Mouse (Mus musculus) forebrain, embryonic 11.5 days (tissue): ENCODE data around the gene Tle2. TPM values are rescaled to one million over a fixed set of nuclear protein-coding genes. Genes with fewer than 3 reads are reported as not detected.
A peak's percentile ranks its signal among the peaks of the same experiment; 100 is the strongest.

ENCODE experiments used
- ATAC-seq: fragments of 200-750 bp; cut with Nextera tagmentation; replicated peaks from 2 replicates; pipeline ENCODE4 v1.8.0; 2017; ENCODE audit warnings: moderate TSS enrichment; ENCODE audit not compliant: low FRiP score
- DNase-seq: peaks from one replicate; pipeline ENCODE4 v3.0.0-alpha.2; 2017; ENCODE audit warnings: low spot score
- H3K27ac ChIP-seq: fragments of 300-500 bp; sonication (generic); 2 replicates; pipeline ENCODE4 v1.5.1; 2014; ENCODE audit warnings: low read depth, low read length
- H3K27me3 ChIP-seq: fragments of 300-500 bp; sonication (generic); 2 replicates; pipeline ENCODE4 v1.6.1; 2014; ENCODE audit warnings: mild to moderate bottlenecking, low read length, mixed read lengths; ENCODE audit not compliant: control insufficient read depth, insufficient read depth
- H3K36me3 ChIP-seq: fragments of 300-500 bp; sonication (generic); 2 replicates; pipeline ENCODE4 v1.6.1; 2014; ENCODE audit warnings: mild to moderate bottlenecking, low read length, moderate library complexity, mixed read lengths; ENCODE audit not compliant: control insufficient read depth, insufficient read depth
- H3K4me1 ChIP-seq: fragments of 300-500 bp; sonication (generic); replicated peaks from 2 replicates; pipeline ENCODE4 v1.6.1; 2014; ENCODE audit warnings: low read length, mixed read lengths; ENCODE audit not compliant: control insufficient read depth, insufficient read depth
- H3K4me2 ChIP-seq: fragments of 300-500 bp; sonication (generic); 2 replicates; pipeline ENCODE4 v1.6.1; 2014; ENCODE audit warnings: low read depth, mild to moderate bottlenecking, low read length, moderate library complexity, mixed read lengths; ENCODE audit not compliant: severe bottlenecking
- H3K4me3 ChIP-seq: fragments of 300-500 bp; sonication (generic); 2 replicates; pipeline ENCODE4 v1.5.1; 2014; ENCODE audit warnings: low read depth, low read length
- H3K9ac ChIP-seq: fragments of 300-500 bp; sonication (generic); 2 replicates; pipeline ENCODE4 v1.6.1; 2014; ENCODE audit warnings: low read length
- H3K9me3 ChIP-seq: fragments of 300-500 bp; sonication (generic); 2 replicates; pipeline ENCODE4 v1.6.1; 2016; ENCODE audit warnings: low read length, mixed read lengths; ENCODE audit not compliant: control insufficient read depth
- WGBS: fragments of 180-500 bp; shearing (Covaris S2); extraction: QIAGEN DNeasy Blood & Tissue Kit; methylation state at CpG from one replicate; pipeline ENCODE4 v1.1.7; 2014; 5-methylcytosine and 5-hydroxymethylcytosine counted together
- polyA plus RNA-seq: library from polyadenylated mRNA; unstranded; fragments of >200 nt; fragmentation: Nextera tagmentation; extraction: Ambion mirVana; gene quantifications from 2 replicates; pipeline ENCODE4 v1.2.1, GENCODE M21; 2014

Tle2 gene
- 7.2 and 8.1 TPM in 2 replicates for polyA plus RNA-seq

DNA sequence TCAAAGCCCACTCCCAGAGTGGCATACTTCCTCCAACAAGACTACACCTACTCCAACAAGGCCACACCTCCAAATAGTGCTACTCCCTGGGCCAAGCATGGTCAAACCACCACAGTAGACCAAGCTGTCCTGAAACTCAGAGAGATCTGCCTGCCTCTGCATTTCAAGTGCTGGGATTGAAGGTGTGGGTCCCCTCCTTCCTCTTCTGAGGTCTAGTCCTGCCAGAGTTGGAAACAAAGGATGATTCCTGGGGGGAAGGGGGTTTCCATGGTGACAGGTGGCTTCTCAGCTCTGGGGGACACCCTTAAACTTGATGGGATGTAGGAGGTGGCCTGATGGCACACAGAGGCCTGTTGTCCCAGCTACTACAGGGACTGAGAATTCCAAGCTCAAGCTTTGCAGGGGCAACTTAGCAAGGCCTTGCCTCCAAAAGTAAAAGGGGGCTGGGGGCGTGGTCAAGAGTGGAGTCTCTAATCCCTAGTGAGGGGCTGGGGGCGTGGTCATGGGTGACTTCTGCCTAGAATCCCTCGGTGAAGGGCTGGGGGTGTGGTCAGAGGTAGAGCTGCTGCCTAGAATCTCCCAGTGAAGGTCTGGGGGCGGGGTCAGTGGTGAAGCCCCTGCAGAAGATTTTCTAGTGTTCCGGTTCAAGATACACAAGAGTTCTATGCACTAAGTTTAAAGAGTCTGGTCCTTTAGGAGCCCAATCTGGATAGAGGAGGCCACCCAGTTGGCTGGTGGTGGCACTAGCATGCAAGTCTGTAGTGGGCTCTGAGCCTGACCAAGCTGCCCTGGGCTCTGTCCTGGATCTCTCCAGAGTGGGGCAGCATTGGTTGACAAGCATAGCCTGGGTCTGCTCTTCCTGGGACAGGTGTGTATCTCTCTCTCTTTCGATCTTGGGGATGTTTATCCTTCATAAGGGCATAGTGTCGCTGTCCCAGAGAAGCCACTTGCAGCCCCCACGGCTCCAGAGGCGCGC lies at the start of gene Tle2:
TSS of gene Tle2 (plus strand) at position 481 of the 976 bp plus-strand sequence.
- H3K36me3 ChIP-seq = no peaks in the 10 kb centered on the region
- H3K4me3 ChIP-seq = peak within 1 kb of the TSS; percentile 39
- no peak within 1 kb of the TSS for H3K27ac ChIP-seq
- H3K9ac ChIP-seq = peak within 1 kb of the TSS; percentile 53
- H3K9me3 ChIP-seq = no peaks in the 10 kb centered on the region
- no peak for ATAC-seq
- peaks cover 64% of the 10 kb centered on the region for H3K27me3 ChIP-seq
- 19% methylated on average over 10 of the region's 10 CpGs for WGBS
- no peak for DNase-seq
- peak within 1 kb of the TSS; percentile 54 for H3K4me2 ChIP-seq
- H3K4me1 ChIP-seq = peaks cover 37% of the 10 kb centered on the region

DNA sequence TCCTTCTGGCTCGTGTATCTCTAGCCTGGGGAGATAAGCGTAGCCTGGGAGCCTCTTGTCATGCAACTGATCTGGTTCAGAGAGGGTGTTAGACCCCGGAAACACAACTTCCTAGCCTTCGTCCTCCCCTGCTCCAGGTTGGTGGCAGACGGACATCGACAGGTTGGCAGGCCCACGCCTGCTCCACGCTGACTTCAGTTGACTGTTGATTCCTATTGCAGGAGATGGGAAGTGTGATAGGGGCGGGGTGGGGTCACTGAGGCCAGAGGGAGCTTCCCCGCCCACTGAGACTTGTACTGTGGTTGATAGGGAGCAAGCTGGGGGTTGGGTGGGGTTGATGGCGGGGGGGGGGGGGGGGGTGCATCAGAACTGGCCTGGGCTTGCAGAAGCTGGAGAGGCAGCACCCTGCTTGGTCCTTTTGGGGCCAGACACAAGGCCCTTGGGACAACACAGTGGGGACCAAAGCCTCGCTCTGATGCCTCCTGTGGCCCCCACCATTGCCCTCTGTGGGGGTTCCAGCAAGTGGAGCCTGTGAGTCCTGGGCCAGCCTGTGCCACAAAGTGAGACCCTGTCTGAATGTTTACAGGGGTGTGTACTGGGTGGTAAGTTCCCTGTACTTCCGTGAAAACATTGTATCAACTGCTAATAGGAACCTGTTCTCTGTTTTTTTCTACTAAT lies 49.2 kb upstream of the Tle2 start:
- Histone ChIP-seq H3K36me3 (no peaks in the 10 kb centered on the region; the same call in 1 of the 2 replicates), H3K4me3 (no peak overlapping the region), H3K9ac (no peak overlapping the region), H3K4me1 (no peaks in the 10 kb centered on the region), H3K27me3 (no peaks in the 10 kb centered on the region; the same call in 1 of the 2 replicates), H3K27ac (no peak overlapping the region), H3K4me2 (no peak overlapping the region), H3K9me3 (no peaks in the 10 kb centered on the region)
- ATAC-seq (no peak), DNase-seq (no peak)
- WGBS = 74% methylated on average over 12 of the region's 13 CpGs

DNA sequence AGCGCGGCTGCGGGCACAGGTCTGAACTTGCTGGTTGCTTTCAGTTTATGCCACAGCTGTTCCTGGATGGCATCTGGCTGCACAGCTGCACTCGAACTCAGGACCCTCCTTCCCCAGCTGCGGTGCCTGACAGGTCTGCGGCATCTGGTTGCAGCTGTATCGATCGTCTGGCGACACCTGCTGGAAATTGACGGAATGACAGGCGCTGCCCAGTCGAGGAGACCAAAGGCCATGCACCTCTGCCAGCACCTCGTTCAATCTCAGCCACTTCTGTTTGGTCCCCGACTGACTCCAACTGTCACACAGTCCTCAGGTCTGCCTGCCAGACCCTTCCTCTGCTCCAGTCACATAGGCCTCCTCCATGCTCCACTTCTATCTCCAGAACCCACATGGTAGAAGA lies 47.6 kb upstream of the Tle2 start:
- Histone ChIP-seq H3K9me3 (no peaks in the 10 kb centered on the region), H3K4me2 (no peak overlapping the region), H3K36me3 (no peaks in the 10 kb centered on the region; the same call in 1 of the 2 replicates), H3K9ac (no peak overlapping the region), H3K4me1 (no peaks in the 10 kb centered on the region), H3K4me3 (no peak overlapping the region), H3K27ac (no peak overlapping the region), H3K27me3 (no peaks in the 10 kb centered on the region)
- DNase-seq (peak; percentile 88), ATAC-seq (peak; percentile 37; the same call in 1 of the 2 replicates)
- WGBS = 14% methylated on average over 14 of the region's 14 CpGs

DNA sequence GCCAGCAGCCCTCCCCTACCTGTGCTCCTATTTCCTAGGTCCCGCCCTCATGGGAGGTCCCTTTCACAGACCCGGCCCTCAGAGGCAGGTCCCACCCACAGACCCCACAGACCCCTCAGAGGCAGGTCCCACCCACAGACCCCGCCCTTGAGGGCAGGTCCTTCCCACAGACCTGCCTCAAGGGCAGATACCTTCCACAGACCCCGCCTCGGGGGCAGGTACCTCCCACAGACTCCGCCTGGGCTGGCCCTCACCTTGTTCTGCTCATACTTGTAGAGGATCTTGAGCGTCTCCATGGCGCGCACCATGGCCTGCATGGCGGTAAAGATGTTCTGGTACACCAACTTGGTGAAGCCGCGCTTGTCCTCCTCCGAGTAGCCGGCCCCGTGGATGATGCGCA lies 39.5 kb upstream of the Tle2 start:
- DNase-seq (peak; percentile 53), ATAC-seq (no peak)
- H3K4me2 ChIP-seq = no peak overlapping the region
- no peaks in the 10 kb centered on the region for H3K27me3 ChIP-seq
- H3K9me3 ChIP-seq = no peaks in the 10 kb centered on the region
- H3K36me3 ChIP-seq = no peaks in the 10 kb centered on the region; the same call in 1 of the 2 replicates
- no peak overlapping the region for H3K4me3 ChIP-seq
- H3K4me1 ChIP-seq = 0 out of 2 replicates have a peak, but pooled peaks cover 2% of the 10 kb centered on the region
- no peak overlapping the region for H3K9ac ChIP-seq
- WGBS = 58% methylated on average over 16 of the region's 16 CpGs
- H3K27ac ChIP-seq = no peak overlapping the region

DNA sequence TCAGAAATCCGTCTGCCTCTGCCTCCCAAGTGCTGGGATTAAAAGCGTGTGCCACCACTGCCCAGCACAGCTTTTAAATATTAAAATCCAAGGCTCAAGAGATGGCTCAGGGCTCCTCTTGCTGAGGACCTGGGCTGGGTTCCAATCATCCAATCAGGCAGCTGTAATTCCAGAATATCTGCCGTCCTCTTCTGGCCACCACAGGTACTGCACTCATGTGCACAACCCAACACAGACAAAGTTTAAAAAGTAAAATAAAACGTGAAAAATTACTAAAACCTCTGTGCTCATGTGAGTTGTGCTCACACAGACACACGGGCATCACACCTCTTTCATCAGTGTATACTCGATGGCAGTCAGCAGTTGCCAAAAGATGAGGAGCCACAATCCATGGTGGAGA lies 37.6 kb upstream of the Tle2 start:
- no peak overlapping the region for H3K4me2 ChIP-seq
- no peaks in the 10 kb centered on the region for H3K9me3 ChIP-seq
- H3K9ac ChIP-seq = no peak overlapping the region
- WGBS = 80% methylated on average over 6 of the region's 6 CpGs
- no peaks in the 10 kb centered on the region; the same call in 1 of the 2 replicates for H3K36me3 ChIP-seq
- no peak overlapping the region for H3K4me3 ChIP-seq
- 0 out of 2 replicates have a peak, but pooled peaks cover 4% of the 10 kb centered on the region for H3K4me1 ChIP-seq
- no peak overlapping the region for H3K27ac ChIP-seq
- DNase-seq (no peak), ATAC-seq (no peak)
- no peaks in the 10 kb centered on the region for H3K27me3 ChIP-seq

DNA sequence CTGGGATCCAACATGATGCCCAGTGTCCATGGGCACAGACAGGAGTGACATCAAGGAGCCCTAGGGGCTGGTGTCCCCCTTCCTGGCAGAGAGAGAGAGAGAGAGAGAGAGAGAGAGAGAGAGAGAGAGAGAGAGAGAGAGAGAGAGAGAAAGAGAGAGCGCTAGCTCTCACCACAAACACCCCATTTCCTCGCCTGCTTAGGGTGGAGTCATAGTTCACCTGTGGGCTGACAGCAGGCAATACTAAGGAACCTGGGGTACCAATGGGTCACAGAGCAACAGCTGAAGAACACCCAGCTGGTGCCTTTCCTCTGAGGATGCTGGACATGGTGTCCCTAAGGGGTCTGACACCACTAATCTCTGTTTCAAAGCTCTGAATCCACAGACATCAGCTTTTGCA lies 36.9 kb upstream of the Tle2 start:
- ATAC-seq (no peak), DNase-seq (no peak)
- Histone ChIP-seq H3K4me2 (no peak overlapping the region), H3K4me1 (0 out of 2 replicates have a peak, but pooled peaks cover 7% of the 10 kb centered on the region), H3K27ac (no peak overlapping the region), H3K27me3 (no peaks in the 10 kb centered on the region), H3K9ac (no peak overlapping the region), H3K9me3 (no peaks in the 10 kb centered on the region), H3K4me3 (no peak overlapping the region), H3K36me3 (no peaks in the 10 kb centered on the region; the same call in 1 of the 2 replicates)
- WGBS = 92% methylated on average over 2 of the region's 2 CpGs

DNA sequence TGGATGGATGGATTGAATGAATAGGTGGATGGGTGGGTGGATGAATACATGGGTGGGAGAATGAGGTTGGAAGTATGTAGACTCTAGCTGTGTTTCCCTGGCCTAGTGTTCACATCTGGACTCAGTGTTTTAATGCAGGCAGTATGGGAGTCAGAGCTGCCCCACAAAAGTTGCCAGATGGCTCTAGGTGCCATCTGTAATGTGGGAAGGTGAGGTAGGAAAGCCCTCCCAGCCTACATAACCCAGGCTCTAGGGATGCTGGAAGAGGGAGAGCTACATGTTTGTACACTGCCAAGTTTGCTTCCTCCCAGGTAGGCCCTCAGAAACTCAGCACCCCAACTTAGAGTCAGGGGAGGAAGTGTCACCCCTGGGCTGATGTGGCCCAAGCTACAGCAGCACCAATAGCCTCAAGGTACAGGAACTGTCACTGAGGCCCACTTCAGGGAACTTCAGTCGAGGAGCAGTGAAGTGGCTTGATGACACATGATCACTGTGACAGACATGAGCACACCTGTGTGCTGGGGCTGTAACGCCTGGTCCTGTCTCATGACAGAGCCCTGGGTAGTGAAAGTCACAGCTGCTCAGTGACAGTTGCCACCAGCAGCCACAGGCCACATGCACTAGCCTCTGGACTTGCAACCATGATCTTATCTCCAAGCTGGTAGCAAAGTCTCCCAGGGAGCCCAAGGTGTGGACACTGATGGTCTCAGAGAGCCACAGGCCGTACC lies 35.9 kb upstream of the Tle2 start:
- Histone ChIP-seq H3K27ac (no peak overlapping the region), H3K9me3 (no peaks in the 10 kb centered on the region), H3K4me3 (no peak overlapping the region), H3K9ac (no peak overlapping the region), H3K4me2 (no peak overlapping the region), H3K27me3 (no peaks in the 10 kb centered on the region), H3K4me1 (peaks cover 14% of the 10 kb centered on the region), H3K36me3 (no peaks in the 10 kb centered on the region)
- DNase-seq = no peak
- 86% methylated on average over 3 of the region's 3 CpGs for WGBS
- ATAC-seq = no peak

DNA sequence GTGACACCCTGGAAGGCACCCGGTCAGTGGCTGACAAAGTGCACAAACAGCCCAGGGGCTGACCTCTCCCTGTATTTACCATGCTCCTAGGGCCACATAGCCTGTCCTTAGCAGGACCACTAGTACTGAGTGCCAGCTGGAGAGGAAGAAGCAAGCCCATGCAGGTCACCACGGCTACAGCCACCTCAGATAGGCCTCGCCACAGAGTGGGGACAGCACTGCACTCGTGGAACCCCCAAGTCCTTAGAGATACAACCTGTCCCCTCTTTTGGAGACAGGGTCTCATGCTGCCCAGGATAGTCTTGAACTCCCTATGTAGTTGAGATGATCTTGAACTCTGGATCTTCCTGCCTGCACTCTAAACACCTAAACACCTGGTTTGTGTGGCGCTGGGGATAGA lies 33.0 kb upstream of the Tle2 start:
- no peak overlapping the region for H3K9ac ChIP-seq

More for the DNA sequence above, 33.0 kb upstream of the Tle2 start:
- Histone ChIP-seq H3K27ac (no peak overlapping the region), H3K27me3 (no peaks in the 10 kb centered on the region), H3K36me3 (no peaks in the 10 kb centered on the region), H3K9me3 (no peaks in the 10 kb centered on the region), H3K4me3 (no peak overlapping the region), H3K4me1 (peaks cover 20% of the 10 kb centered on the region), H3K4me2 (no peak overlapping the region)
- no peak for ATAC-seq
- DNase-seq = no peak
- 88% methylated on average over 5 of the region's 5 CpGs for WGBS
